Mouse (Mus musculus) bone marrow, adult 2 months (tissue): ENCODE results near the gene Pgrmc2.

Experiments used
- CTCF ChIP-seq: fragments of 200-500 bp; IDR thresholded peaks from 2 replicates; pipeline ENCODE4 v1.5.1; 2011; ENCODE audit warnings: low read length, control low read depth; ENCODE audit not compliant: control insufficient read depth, insufficient read depth
- POLR2A ChIP-seq: fragments of 200-500 bp; IDR thresholded peaks from 2 replicates; pipeline ENCODE4 v1.6.1; 2011; ENCODE audit warnings: low read depth, mild to moderate bottlenecking, control low read depth, low read length, borderline replicate concordance; ENCODE audit not compliant: control insufficient read depth

DNA sequence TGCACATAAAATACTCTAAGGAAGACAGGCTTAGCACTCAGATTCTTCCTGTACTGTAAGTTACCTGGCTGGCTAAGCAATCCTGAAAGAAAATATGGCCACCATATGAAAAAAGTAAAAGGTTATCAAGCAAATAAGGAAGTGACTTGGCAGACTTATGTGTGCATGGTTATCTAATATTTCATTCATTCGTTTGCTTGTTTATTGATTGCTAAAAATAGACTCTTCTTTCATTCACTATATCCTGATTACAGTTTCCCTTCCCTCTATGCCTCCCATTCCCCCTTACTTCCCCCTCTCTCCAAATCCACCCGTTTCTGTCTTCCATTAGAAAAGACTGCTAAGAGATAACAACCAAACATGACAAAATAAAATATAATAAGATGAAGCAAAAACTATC is 8.0 kb upstream of the Pgrmc2 start:
- TF ChIP-seq CTCF (no peak), POLR2A (no peak)
